Mouse (Mus musculus): ENCODE measurements around the gene Ppp1r3f.

Gene Ppp1r3f

GRCm38 (mm10) chrX:7553474-7553873, 20.6 kb downstream of the Ppp1r3f start:
- no peak for DNase-seq (ENCODE audit: low spot score in 2 of 2)

- DNase-seq (ENCODE audit: low spot score in 2 of 2) = no peak
Observed at GRCm38 (mm10) chrX:7524961-7525360, 49.1 kb downstream of the Ppp1r3f start.

Measured in left cerebral cortex, adult 9 months (tissue).